Mouse (Mus musculus) bone marrow, adult 2 months (tissue): ENCODE data around the gene Inava. TPM values are rescaled to one million over a fixed set of nuclear protein-coding genes. Genes with fewer than 3 reads are reported as not detected.
A peak's percentile ranks its signal among the peaks of the same experiment; 100 is the strongest.

ENCODE experiments used
- H3K27ac ChIP-seq: fragments of 200-500 bp; 2 replicates; pipeline ENCODE4 v1.5.1; 2012; ENCODE audit warnings: low read depth, mild to moderate bottlenecking, control low read depth, inconsistent platforms, low read length; ENCODE audit not compliant: control insufficient read depth, poor library complexity, insufficient read depth
- H3K4me1 ChIP-seq: fragments of 200-500 bp; 2 replicates; pipeline ENCODE4 v1.6.1; 2011; ENCODE audit warnings: low read length; ENCODE audit not compliant: control insufficient read depth, insufficient read depth
- H3K4me3 ChIP-seq: fragments of 200-500 bp; replicated peaks from 2 replicates; pipeline ENCODE3; 2011; ENCODE audit warnings: mild to moderate bottlenecking, low read depth, low read length, control low read depth; ENCODE audit not compliant: control insufficient read depth
- CTCF ChIP-seq: fragments of 200-500 bp; IDR thresholded peaks from 2 replicates; pipeline ENCODE4 v1.5.1; 2011; ENCODE audit warnings: low read length, control low read depth; ENCODE audit not compliant: control insufficient read depth, insufficient read depth
- POLR2A ChIP-seq: fragments of 200-500 bp; IDR thresholded peaks from 2 replicates; pipeline ENCODE4 v1.6.1; 2011; ENCODE audit warnings: low read depth, mild to moderate bottlenecking, control low read depth, low read length, borderline replicate concordance; ENCODE audit not compliant: control insufficient read depth
- WGBS: fragments of 180-500 bp; shearing (Covaris S2); methylation state at CpG from one replicate; pipeline ENCODE4 v1.1.7; 2018; 5-methylcytosine and 5-hydroxymethylcytosine counted together
- polyA plus RNA-seq: library from polyadenylated mRNA; stranded (reverse); fragments of >200 nt; gene quantifications from 2 replicates; pipeline ENCODE4 v1.2.4, GENCODE M21; 2011; ENCODE audit warnings: low replicate concordance; ENCODE audit not compliant: missing spikeins, insufficient read depth, insufficient read length

Inava gene
- polyA plus RNA-seq, 1 experiment, result not detected

DNA sequence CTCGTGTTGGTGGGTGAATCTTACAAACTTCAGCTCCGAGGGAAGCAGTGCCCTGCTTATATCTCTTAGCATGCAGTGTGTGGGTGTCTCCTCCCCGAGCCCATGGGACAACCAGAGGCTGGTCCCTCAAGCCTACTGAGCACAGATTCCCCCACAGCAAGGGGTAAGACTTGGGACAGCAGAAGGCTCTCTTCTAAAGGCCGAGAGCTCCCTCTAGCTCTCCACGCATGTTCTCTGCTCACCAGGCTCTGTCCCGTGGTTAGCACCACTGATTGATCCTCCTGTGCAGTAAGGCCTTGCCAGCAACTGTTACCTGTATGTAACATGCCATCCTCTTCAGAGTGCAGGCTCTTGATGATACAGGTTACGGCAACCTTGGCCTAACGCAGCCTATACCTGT is 66.4 kb downstream of the Inava start:
- WGBS, result 83% methylated on average over 8 of the region's 8 CpGs
- Histone ChIP-seq H3K4me1 (peaks cover 3% of the 10 kb centered on the region), H3K4me3 (no peak overlapping the region), H3K27ac (no peak overlapping the region)
- no peak for TF ChIP-seq POLR2A
- TF ChIP-seq CTCF, result peak; percentile 34; the same call in 1 of the 2 replicates

DNA sequence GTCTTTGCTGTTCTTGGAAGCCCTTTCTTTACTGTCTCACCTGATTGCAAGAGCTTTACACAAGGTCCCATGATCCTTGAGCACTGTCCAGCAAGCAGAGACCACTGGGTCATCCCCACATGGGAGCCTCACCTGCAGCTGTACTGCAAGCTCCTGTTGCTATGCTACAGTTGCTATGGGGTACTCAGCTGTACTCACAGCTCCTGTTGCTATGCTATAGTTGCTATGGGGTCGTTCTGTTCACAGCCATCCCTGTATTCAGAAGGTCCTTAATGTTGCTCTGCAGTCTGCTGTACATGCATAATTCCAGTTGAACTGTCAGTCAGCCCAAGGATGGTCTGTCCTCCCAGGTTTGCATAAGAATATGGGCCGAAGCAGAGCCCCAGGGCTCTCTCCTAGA is 68.6 kb downstream of the Inava start:
- H3K4me1 ChIP-seq, result peaks cover 3% of the 10 kb centered on the region
- TF ChIP-seq CTCF, result no peak
- no peak for TF ChIP-seq POLR2A
- H3K4me3 ChIP-seq, result no peak overlapping the region
- 76% methylated on average over 2 of the region's 2 CpGs for WGBS
- H3K27ac ChIP-seq, result no peak overlapping the region

Other genes with a start within 250 kb of the Inava start
- gene Igfn1, start 227.9 kb downstream of the Inava start, polyA plus RNA-seq, result not detected in 2 replicates
- 24.6 and 28.6 TPM in 2 replicates for gene Tmem9, start 226.1 kb downstream of the Inava start, polyA plus RNA-seq
- not detected in 2 replicates for gene Ascl5, start 183.5 kb downstream of the Inava start, polyA plus RNA-seq
- gene Cacna1s, start 181.5 kb downstream of the Inava start, polyA plus RNA-seq, result 0.45 and 0.70 TPM in 2 replicates
- 22.5 and 40.5 TPM in 2 replicates for gene Kif21b, start 102.9 kb downstream of the Inava start, polyA plus RNA-seq
- gene Mroh3, start 21.4 kb downstream of the Inava start, polyA plus RNA-seq, result not detected in 2 replicates
- gene Gpr25, start 26.6 kb upstream of the Inava start, polyA plus RNA-seq, result not detected in 2 replicates
- 17.9 and 19.6 TPM in 2 replicates for gene Camsap2, start 111.8 kb upstream of the Inava start, polyA plus RNA-seq
- gene Ddx59, start 181.0 kb upstream of the Inava start, polyA plus RNA-seq, result 2.8 and 3.9 TPM in 2 replicates
- gene Kif14, start 232.1 kb upstream of the Inava start, polyA plus RNA-seq, result 12.3 and 15.0 TPM in 2 replicates